Mouse (Mus musculus): ENCODE data around the gene Ercc5.
A peak's percentile ranks its signal among the peaks of the same experiment; 100 is the strongest.

The Ercc5 gene

GRCm38 (mm10) chr1:44147563-44148381 lies at the start of gene Ercc5:
Gene Ercc5 (plus strand): TSS chr1:44147744.
- DNase-seq (ENCODE audit: low read depth), result peak; percentile 74

- DNase-seq (ENCODE audit: low read depth), result no peak
These were observed 45.9 kb upstream of the Ercc5 start for GRCm38 (mm10) chr1:44101448-44102225.

GRCm38 (mm10) chr1:44102259-44102717 lies 45.3 kb upstream of the Ercc5 start, which contains the start of gene Tex30:
Gene Tex30 (minus strand): TSS chr1:44102441.
- DNase-seq (ENCODE audit: low read depth), result peak; percentile 87

GRCm38 (mm10) chr1:44102939-44103338 lies 44.6 kb upstream of the Ercc5 start:
- DNase-seq (ENCODE audit: low read depth), result no peak

GRCm38 (mm10) chr1:44117571-44117970 lies 30.0 kb upstream of the Ercc5 start:
- no peak for DNase-seq (ENCODE audit: low read depth)

- peak; percentile 92 for DNase-seq (ENCODE audit: low read depth)
These were observed 29.1 kb upstream of the Ercc5 start, which contains the start of the genes Kdelc1 and Bivm for GRCm38 (mm10) chr1:44118239-44119054. Gene Kdelc1 (minus strand): TSS chr1:44118808. Gene Bivm (plus strand): TSS chr1:44118957.

GRCm38 (mm10) chr1:44119201-44120073 lies 28.1 kb upstream of the Ercc5 start:
- DNase-seq (ENCODE audit: low read depth), result no peak

GRCm38 (mm10) chr1:44120074-44120406 lies 27.5 kb upstream of the Ercc5 start:
- DNase-seq (ENCODE audit: low read depth), result no peak

GRCm38 (mm10) chr1:44122256-44122655 lies 25.3 kb upstream of the Ercc5 start:
- DNase-seq (ENCODE audit: low read depth), result no peak

- DNase-seq (ENCODE audit: low read depth), result no peak
These were observed 22.0 kb upstream of the Ercc5 start for GRCm38 (mm10) chr1:44125590-44125989.

GRCm38 (mm10) chr1:44129929-44130581 lies 17.5 kb upstream of the Ercc5 start:
- no peak for DNase-seq (ENCODE audit: low read depth)

- no peak for DNase-seq (ENCODE audit: low read depth)
These were observed 7.3 kb upstream of the Ercc5 start for GRCm38 (mm10) chr1:44140232-44140631.

- DNase-seq (ENCODE audit: low read depth), result no peak
These were observed 4.8 kb upstream of the Ercc5 start for GRCm38 (mm10) chr1:44142747-44143146.

GRCm38 (mm10) chr1:44148706-44149105 lies 1.2 kb downstream of the Ercc5 start:
- no peak for DNase-seq (ENCODE audit: low read depth)

GRCm38 (mm10) chr1:44155287-44155686 lies 7.7 kb downstream of the Ercc5 start:
- DNase-seq (ENCODE audit: low read depth), result no peak

GRCm38 (mm10) chr1:44158317-44158716 lies 10.8 kb downstream of the Ercc5 start:
- DNase-seq (ENCODE audit: low read depth), result no peak

GRCm38 (mm10) chr1:44161818-44162217 lies 14.3 kb downstream of the Ercc5 start:
- DNase-seq (ENCODE audit: low read depth), result no peak

GRCm38 (mm10) chr1:44162389-44162788 lies 14.8 kb downstream of the Ercc5 start:
- no peak for DNase-seq (ENCODE audit: low read depth)

GRCm38 (mm10) chr1:44167859-44168383 lies 20.4 kb downstream of the Ercc5 start:
- DNase-seq (ENCODE audit: low read depth), result no peak

- DNase-seq (ENCODE audit: low read depth), result no peak
These were observed 25.1 kb downstream of the Ercc5 start for GRCm38 (mm10) chr1:44172656-44173055.
